Mouse (Mus musculus) right cerebral cortex, postnatal 36 days (tissue): ENCODE measurements at regions not wholly inside any gene's neighbourhood (a gene's known extent, or its start where the extent isn't known, plus 50 kb on each side); places are given as distances from the start of the nearest gene placed in this dataset.

Source experiments
- DNase-seq, 2 experiments: peaks; one replicate each; pipeline ENCODE4 v3.0.0; 2022; ENCODE audit warnings: low spot score in 2 of 2, mixed read lengths in 1 of 2

- DNase-seq: no peak
Observed at GRCm38 (mm10) chr1:42231897-42232296, 463.7 kb upstream of the Pou3f3 start.

GRCm38 (mm10) chr1:42232716-42233115 is 462.9 kb upstream of the Pou3f3 start:
- DNase-seq: no peak

- no peak for DNase-seq
Observed at GRCm38 (mm10) chr1:42233289-42233688, 462.3 kb upstream of the Pou3f3 start.

GRCm38 (mm10) chr1:42236466-42237010 is 459.0 kb upstream of the Pou3f3 start:
- no peak for DNase-seq

GRCm38 (mm10) chr1:42238408-42238807 is 457.2 kb upstream of the Pou3f3 start:
- no peak for DNase-seq

- DNase-seq: no peak
Observed at GRCm38 (mm10) chr1:42241172-42241571, 454.4 kb upstream of the Pou3f3 start.

- DNase-seq: no peak
Observed at GRCm38 (mm10) chr1:42241601-42242220, 453.9 kb upstream of the Pou3f3 start.

GRCm38 (mm10) chr1:42242586-42243457 is 452.7 kb upstream of the Pou3f3 start:
- no peak for DNase-seq

- no peak for DNase-seq
Observed at GRCm38 (mm10) chr1:42243458-42243855, 452.1 kb upstream of the Pou3f3 start.

GRCm38 (mm10) chr1:42243878-42244277 is 451.7 kb upstream of the Pou3f3 start:
- DNase-seq: no peak

GRCm38 (mm10) chr1:42252386-42252785 is 443.2 kb upstream of the Pou3f3 start:
- no peak for DNase-seq

- no peak for DNase-seq
Observed at GRCm38 (mm10) chr1:42253786-42254185, 441.8 kb upstream of the Pou3f3 start.

- DNase-seq: no peak
Observed at GRCm38 (mm10) chr1:42256911-42257595, 438.5 kb upstream of the Pou3f3 start.

- DNase-seq: no peak
Observed at GRCm38 (mm10) chr1:42257801-42258593, 437.6 kb upstream of the Pou3f3 start.

- DNase-seq: no peak
Observed at GRCm38 (mm10) chr1:42258594-42258910, 437.0 kb upstream of the Pou3f3 start.

- no peak for DNase-seq
Observed at GRCm38 (mm10) chr1:42259216-42259977, 436.2 kb upstream of the Pou3f3 start.

- no peak for DNase-seq
Observed at GRCm38 (mm10) chr1:42260033-42260925, 435.3 kb upstream of the Pou3f3 start.

GRCm38 (mm10) chr1:42261031-42261430 is 434.5 kb upstream of the Pou3f3 start:
- DNase-seq: no peak

- no peak for DNase-seq
Observed at GRCm38 (mm10) chr1:42261800-42262199, 433.8 kb upstream of the Pou3f3 start.

GRCm38 (mm10) chr1:42262606-42263005 is 433.0 kb upstream of the Pou3f3 start:
- DNase-seq: no peak
